Mouse (Mus musculus) cerebellum, adult 2 months (tissue): Measurements from ENCODE around the gene Gpr35.

Experiments used
- CTCF ChIP-seq: fragments of 200-500 bp; IDR thresholded peaks from 2 replicates; pipeline ENCODE4 v1.5.1; 2011; ENCODE audit warnings: low read depth, mild to moderate bottlenecking, control low read depth, low read length, moderate library complexity, borderline replicate concordance; ENCODE audit not compliant: insufficient read depth
- POLR2A ChIP-seq: fragments of 200-500 bp; IDR thresholded peaks from 2 replicates; pipeline ENCODE4 v1.6.1; 2011; ENCODE audit warnings: low read length, control low read depth, borderline replicate concordance; ENCODE audit not compliant: insufficient read depth

DNA sequence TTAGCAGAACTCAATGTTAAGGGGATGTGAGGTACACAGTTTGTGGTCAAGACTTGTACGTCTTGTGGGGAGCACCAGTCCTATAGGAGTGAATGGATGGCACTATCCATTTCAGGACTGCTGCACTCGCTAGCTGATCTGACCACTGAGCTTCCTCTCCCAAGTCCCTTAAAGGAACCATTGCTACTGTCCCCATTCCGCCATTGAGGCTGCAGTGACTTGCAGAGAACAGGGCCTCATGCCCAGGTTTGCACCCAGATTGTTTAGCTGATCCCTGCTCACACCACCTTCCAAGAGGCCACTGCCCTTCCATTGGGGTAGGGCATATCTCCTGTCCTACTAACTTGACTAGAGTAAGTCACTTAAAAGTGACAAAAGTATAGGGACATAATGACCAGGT is 42.0 kb upstream of the Gpr35 start:
- TF ChIP-seq CTCF (no peak), POLR2A (no peak)
